Mouse (Mus musculus) erythroblast, embryonic 14.5 days (primary cell): Measurements from ENCODE around the gene Olfr547.

ENCODE experiments used
- GATA1 ChIP-seq: IDR thresholded peaks from 2 replicates; pipeline ENCODE4 v1.6.1; 2012; ENCODE audit warnings: low read length, inconsistent platforms, mixed read lengths
- TAL1 ChIP-seq: IDR thresholded peaks from 3 replicates; pipeline ENCODE4 v1.6.1; 2012; ENCODE audit warnings: low read length, inconsistent platforms, mixed read lengths

DNA sequence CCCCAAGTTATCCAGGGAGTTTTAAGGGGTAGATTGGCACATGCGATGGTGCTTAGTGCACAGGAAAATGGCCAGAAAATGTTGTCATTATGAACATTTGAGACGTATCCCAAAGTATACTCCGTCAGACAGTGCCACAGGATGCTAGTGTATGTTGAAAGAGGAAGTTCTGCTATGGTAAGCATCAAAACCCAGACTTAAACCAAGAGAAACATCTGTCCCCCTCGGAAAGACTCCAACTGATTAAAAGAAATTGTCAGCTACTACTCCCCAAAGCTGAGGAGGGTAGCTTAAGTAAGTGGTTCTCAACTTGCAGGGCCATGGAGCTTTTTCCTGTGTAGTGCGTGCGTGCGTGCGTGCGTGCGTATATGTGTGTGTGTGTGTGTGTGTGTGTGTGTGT, 22.6 kb upstream of the Olfr547 start:
- TF ChIP-seq GATA1 = no peak
- TF ChIP-seq TAL1 = no peak
